11 mouse cellular contexts compared by ENCODE assay signal in genomic region chr3:57429486-57429885, GRCm38 (mm10). TPM values are rescaled to one million over a fixed set of nuclear protein-coding genes. Genes with fewer than 3 reads are reported as not detected.
DNase-seq lines count a peak whose midpoint lies in the region; ATAC-seq lines count a peak whose summit lies in the region.
"Had no signal": no experiment of that assay in that cellular context is flagged by ENCODE, and none has a peak within 500 bp of the region (broad histone marks: within the 10 kb centered on the region; RNA-seq: fewer than 3 reads in every experiment).

No protein-coding gene starts in this region.

- 63% methylated on average over 4 of the region's 4 CpGs for WGBS in heart, embryonic 12.5 days

- no peak overlapping the region for H3K4me3 ChIP-seq in heart, embryonic 12.5 days
- H3K4me3 ChIP-seq: limb, embryonic 15.5 days had no signal

- H3K27ac ChIP-seq in heart, embryonic 12.5 days (ENCODE audit: poor library complexity, severe bottlenecking): peak overlapping the region; percentile 70
- H3K27ac ChIP-seq: limb, embryonic 15.5 days had no signal

- no peak overlapping the region for H3K4me2 ChIP-seq in heart, embryonic 12.5 days
- H3K4me2 ChIP-seq: limb, embryonic 15.5 days had no signal

- no peaks in the 10 kb centered on the region for H3K36me3 ChIP-seq in heart, embryonic 12.5 days
- H3K36me3 ChIP-seq: limb, embryonic 15.5 days had no signal

- no peaks in the 10 kb centered on the region for H3K9me3 ChIP-seq in heart, embryonic 12.5 days (replicated peaks)
- H3K9me3 ChIP-seq: limb, embryonic 15.5 days had no signal

- DNase-seq in heart, adult 18-20 months: peak; percentile 46 to 61
- DNase-seq in heart, adult 11 months: no peak
- peak; percentile 40 for DNase-seq in 416B (ENCODE audit: low read depth)
- peak; percentile 35 to 52 for DNase-seq in kidney, postnatal 36 days
- DNase-seq in spleen, postnatal 14 days (ENCODE audit: low spot score in 2 of 2): no peak
- DNase-seq in cerebellum, adult 9-10 months: no peak
- no peak for DNase-seq in cerebellum, postnatal 36 days
- DNase-seq: midbrain, embryonic 14.5 days had no signal

- H3K4me1 ChIP-seq in heart, embryonic 12.5 days (replicated peaks): peaks cover 26% of the 10 kb centered on the region; the same call in 1 of the 2 replicates
- H3K4me1 ChIP-seq: limb, embryonic 15.5 days had no signal

- H3K9ac ChIP-seq in heart, embryonic 12.5 days: no peak overlapping the region
- H3K9ac ChIP-seq: limb, embryonic 15.5 days had no signal

- no peak for ATAC-seq in heart, embryonic 12.5 days (ENCODE audit: insufficient number of reproducible peaks, low FRiP score)

- no peaks in the 10 kb centered on the region for H3K27me3 ChIP-seq in heart, embryonic 12.5 days (replicated peaks)
- H3K27me3 ChIP-seq: limb, embryonic 15.5 days had no signal

RNA-seq across cellular contexts. Expression of gene Tm4sf4, which starts 4.4 kb away (rescaled TPM):
- not detected for total RNA-seq in heart, adult 18-20 months (2021)
- 0.52 TPM in 1 of 2 replicates, not detected in the other for polyA plus RNA-seq in heart, embryonic 12.5 days (2016; fragmentation: Nextera tagmentation; extraction: Ambion mirVana)
- total RNA-seq: layer of hippocampus, adult 18-20 months had no signal

Comparison
In these comparisons a context has a peak if more than half of its experiments do, and no peak if none do; other contexts are left out.
1. DNase-seq: peak in heart, adult 18-20 months (2 of 2), 416B (single experiment) and kidney, postnatal 36 days (2 of 2); none in heart, adult 11 months (single experiment), spleen, postnatal 14 days (0 of 2), cerebellum, adult 9-10 months (single experiment) and cerebellum, postnatal 36 days (0 of 2).